Mouse (Mus musculus) megakaryocyte, embryonic 14.5 days (primary cell): ENCODE results near the gene Ttn. TPM values are rescaled to one million over a fixed set of nuclear protein-coding genes. Genes with fewer than 3 reads are reported as not detected.

Source experiments
- H3K27me3 ChIP-seq: replicated peaks from 2 replicates; pipeline ENCODE3; 2012; ENCODE audit warnings: inconsistent platforms
- H3K36me3 ChIP-seq: replicated peaks from 2 replicates; pipeline ENCODE3; 2012; ENCODE audit warnings: low read length, inconsistent platforms, mixed read lengths
- H3K4me1 ChIP-seq: 2 replicates; pipeline ENCODE4 v1.6.1; 2012; ENCODE audit warnings: inconsistent platforms
- H3K4me3 ChIP-seq: replicated peaks from 2 replicates; pipeline ENCODE3; 2012; ENCODE audit warnings: moderate library complexity, mild to moderate bottlenecking, inconsistent platforms
- H3K9me3 ChIP-seq: 2 replicates; pipeline ENCODE4 v1.6.1; 2012; ENCODE audit warnings: inconsistent platforms
- FLI1 ChIP-seq: IDR thresholded peaks from 2 replicates; pipeline ENCODE4 v1.6.1; 2012; ENCODE audit warnings: low read length, inconsistent platforms, mixed read lengths
- GATA1 ChIP-seq: IDR thresholded peaks from 3 replicates; pipeline ENCODE4 v1.6.1; 2012; ENCODE audit warnings: mixed read lengths, low read length, inconsistent platforms, borderline replicate concordance
- polyA plus RNA-seq: library from polyadenylated mRNA; stranded (reverse); fragments of >175 nt; gene quantifications from 2 replicates; pipeline ENCODE4 v1.2.3, GENCODE M21; 2012; ENCODE audit warnings: low replicate concordance; ENCODE audit not compliant: insufficient read depth

Gene Ttn
- polyA plus RNA-seq, 1 experiment: not detected

DNA sequence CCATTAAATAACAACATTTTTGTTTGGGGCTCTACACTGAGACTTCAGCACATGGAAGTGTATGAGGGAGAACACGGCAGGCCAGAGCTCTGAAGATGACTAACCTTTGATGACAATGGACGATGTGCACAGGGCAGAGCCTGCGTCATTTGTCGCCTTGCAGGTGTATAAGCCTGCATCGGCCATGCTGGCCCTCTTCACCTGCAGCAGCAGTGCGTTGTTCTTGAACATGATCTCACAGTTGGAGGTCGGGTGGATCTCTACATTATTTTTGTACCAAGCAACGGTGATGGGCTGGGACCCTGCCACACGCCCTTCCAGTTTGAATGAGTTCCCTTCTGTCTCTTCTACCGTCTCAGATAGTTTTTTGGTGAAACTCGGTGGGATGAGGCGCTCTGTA lies 106.8 kb downstream of the Ttn start:
- H3K4me3 ChIP-seq: peak overlapping the region; percentile 56
- no peak for TF ChIP-seq FLI1
- no peak for TF ChIP-seq GATA1
- no peaks in the 10 kb centered on the region for H3K36me3 ChIP-seq
- H3K4me1 ChIP-seq: no peaks in the 10 kb centered on the region
- peaks cover 47% of the 10 kb centered on the region for H3K9me3 ChIP-seq
- no peaks in the 10 kb centered on the region for H3K27me3 ChIP-seq

DNA sequence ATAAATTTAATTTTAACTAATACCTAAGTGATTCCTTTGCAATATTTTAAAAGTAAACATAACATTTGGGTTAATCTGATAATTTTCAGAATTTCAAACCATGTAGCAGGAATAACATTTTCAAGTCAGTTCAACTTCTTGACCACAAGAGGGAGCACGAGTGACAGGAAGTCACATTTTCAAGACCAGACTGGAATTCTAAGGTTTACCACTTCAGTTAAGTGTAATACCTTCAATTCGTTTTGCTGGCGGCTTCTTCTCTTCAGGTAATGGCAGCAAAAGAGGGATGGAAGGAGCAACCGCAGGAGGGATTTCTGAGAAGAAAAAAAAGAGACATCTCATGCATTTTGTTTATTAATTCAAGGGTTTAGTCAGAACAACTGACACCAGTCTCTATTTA lies 115.4 kb downstream of the Ttn start:
- no peak overlapping the region for H3K4me3 ChIP-seq
- H3K36me3 ChIP-seq: no peaks in the 10 kb centered on the region
- no peaks in the 10 kb centered on the region for H3K4me1 ChIP-seq
- H3K27me3 ChIP-seq: no peaks in the 10 kb centered on the region
- peaks cover 5% of the 10 kb centered on the region; the same call in 1 of the 2 replicates for H3K9me3 ChIP-seq
- TF ChIP-seq FLI1 (no peak), GATA1 (no peak)

DNA sequence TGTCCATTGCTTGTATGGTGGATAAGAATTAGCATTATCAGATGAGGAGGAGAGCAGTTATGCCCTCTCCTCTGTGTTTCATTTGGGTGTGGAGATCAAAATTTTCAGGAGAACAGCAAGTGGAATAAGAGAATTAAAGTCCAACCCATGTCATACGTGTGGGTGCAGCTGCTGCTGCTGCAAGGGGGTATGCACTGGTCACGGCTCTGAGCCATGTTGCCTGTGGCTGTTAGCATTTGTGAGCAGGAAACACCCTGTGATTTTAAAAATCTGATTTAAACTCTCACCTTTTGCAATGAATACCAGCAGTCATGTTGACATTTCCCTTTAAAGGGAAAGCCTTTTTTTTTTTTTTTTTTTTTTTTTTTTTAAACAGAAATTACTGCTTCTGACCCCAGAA lies 116.8 kb downstream of the Ttn start:
- Histone ChIP-seq H3K36me3 (no peaks in the 10 kb centered on the region), H3K4me1 (no peaks in the 10 kb centered on the region)
- TF ChIP-seq FLI1 (no peak), GATA1 (no peak)

DNA sequence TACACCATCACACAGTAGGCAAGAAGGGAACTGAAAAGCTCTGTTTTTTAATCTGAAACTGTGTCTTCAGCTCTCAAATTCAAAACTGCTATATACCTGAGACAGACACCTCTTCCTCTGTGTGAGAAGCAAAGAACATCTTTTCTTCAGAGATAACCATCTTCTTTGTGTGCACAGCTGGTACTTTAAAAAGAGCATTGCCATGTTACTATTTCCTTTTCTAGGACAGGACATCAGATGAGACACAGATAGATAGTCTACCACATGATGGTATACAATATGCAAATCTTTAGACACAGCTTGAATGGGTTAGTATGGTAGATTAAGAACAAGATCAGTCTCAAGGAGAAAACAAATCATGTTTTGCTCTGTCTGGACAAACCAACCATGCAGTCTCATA lies 121.0 kb downstream of the Ttn start:
- Histone ChIP-seq H3K4me1 (no peaks in the 10 kb centered on the region), H3K9me3 (0 out of 2 replicates have a peak, but pooled peaks cover 2% of the 10 kb centered on the region), H3K36me3 (no peaks in the 10 kb centered on the region), H3K4me3 (no peak overlapping the region), H3K27me3 (no peaks in the 10 kb centered on the region)
- TF ChIP-seq FLI1: no peak
- no peak for TF ChIP-seq GATA1

More for the DNA sequence above, 116.8 kb downstream of the Ttn start:
- H3K27me3 ChIP-seq: no peaks in the 10 kb centered on the region
- no peak overlapping the region for H3K4me3 ChIP-seq
- peaks cover 4% of the 10 kb centered on the region; the same call in 1 of the 2 replicates for H3K9me3 ChIP-seq

DNA sequence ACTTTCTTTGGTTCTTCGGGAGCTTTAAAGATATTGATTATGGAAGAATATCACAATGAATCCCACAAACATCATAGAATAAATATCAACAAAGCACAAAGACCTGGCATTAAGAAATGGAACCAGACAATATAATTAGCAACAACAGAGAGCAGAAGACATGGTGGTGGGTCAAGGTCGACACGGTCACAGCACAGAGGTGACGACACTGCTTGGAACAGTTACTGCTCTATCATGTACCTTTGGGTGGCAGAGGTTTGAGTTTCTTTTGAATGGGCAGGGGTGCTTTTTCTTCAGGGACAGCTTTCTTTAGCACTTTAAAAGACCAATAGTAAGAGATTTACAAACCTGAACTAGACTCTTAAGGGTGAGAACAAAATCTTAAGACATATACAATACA lies 132.3 kb downstream of the Ttn start:
- no peaks in the 10 kb centered on the region for H3K36me3 ChIP-seq
- H3K9me3 ChIP-seq: no peaks in the 10 kb centered on the region
- H3K4me1 ChIP-seq: no peaks in the 10 kb centered on the region
- TF ChIP-seq GATA1: no peak
- TF ChIP-seq FLI1: no peak
- H3K27me3 ChIP-seq: no peaks in the 10 kb centered on the region
- H3K4me3 ChIP-seq: no peak overlapping the region

DNA sequence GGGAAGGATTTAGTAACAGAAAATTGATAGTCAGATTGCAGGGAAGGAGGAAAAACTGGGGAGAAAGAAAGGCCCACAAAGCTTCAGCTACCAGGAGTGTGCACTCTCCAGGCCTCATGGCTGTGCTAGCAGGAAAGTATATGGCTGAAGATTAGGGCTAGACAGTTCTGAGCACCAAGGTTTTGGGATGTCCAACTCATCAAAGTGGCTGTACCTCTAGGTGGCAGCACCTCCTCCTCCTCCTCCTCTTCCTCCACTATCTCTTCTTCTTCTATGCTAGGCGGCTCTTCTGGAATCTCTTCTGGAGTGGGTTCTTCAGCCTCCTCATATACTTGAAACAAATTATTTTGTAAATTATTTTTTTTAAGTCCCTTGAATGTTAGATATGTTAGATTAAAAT lies 139.2 kb downstream of the Ttn start:
- Histone ChIP-seq H3K9me3 (no peaks in the 10 kb centered on the region), H3K4me3 (no peak overlapping the region), H3K36me3 (no peaks in the 10 kb centered on the region), H3K4me1 (no peaks in the 10 kb centered on the region), H3K27me3 (no peaks in the 10 kb centered on the region)
- TF ChIP-seq FLI1: no peak
- no peak for TF ChIP-seq GATA1

DNA sequence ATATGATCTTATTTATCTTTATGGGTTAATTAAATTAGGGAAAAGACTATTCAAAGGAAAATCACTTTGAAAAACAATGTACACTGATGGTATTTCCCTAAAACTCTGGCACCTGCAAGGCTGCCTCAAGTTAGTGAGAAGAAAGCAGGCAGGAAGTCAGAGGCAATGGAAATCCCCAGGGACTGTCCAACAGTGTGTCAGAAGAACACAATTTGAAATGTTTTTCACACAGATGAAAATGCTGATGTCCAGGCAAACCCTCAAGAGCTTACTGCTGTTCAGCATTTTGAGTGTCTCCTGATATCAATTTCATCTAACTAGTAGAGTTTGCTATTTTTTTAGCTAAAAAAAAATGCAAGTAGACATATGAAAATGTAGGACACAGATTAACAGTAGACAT lies 161.9 kb downstream of the Ttn start:
- Histone ChIP-seq H3K27me3 (no peaks in the 10 kb centered on the region), H3K9me3 (no peaks in the 10 kb centered on the region), H3K36me3 (no peaks in the 10 kb centered on the region), H3K4me3 (no peak overlapping the region), H3K4me1 (no peaks in the 10 kb centered on the region)
- TF ChIP-seq FLI1: no peak
- no peak for TF ChIP-seq GATA1

DNA sequence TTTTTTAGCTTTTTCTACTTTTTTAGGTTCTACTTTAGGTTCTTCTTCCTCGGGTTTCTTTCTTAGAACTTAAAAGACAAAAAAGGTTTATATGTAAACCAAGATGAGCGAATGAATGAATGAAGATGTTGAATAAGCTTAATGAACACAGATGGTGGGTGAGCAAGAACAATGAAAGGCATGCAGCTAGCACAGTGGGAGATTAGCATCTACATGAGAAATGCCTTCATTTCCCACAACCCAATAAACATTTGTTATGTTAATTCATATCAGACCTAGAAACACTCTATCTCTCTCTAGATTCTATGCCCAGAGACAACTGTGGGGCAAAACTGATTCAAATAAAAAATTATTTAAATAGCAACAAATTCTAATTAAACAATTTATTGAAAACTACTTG lies 164.6 kb downstream of the Ttn start:
- H3K9me3 ChIP-seq: no peaks in the 10 kb centered on the region

DNA sequence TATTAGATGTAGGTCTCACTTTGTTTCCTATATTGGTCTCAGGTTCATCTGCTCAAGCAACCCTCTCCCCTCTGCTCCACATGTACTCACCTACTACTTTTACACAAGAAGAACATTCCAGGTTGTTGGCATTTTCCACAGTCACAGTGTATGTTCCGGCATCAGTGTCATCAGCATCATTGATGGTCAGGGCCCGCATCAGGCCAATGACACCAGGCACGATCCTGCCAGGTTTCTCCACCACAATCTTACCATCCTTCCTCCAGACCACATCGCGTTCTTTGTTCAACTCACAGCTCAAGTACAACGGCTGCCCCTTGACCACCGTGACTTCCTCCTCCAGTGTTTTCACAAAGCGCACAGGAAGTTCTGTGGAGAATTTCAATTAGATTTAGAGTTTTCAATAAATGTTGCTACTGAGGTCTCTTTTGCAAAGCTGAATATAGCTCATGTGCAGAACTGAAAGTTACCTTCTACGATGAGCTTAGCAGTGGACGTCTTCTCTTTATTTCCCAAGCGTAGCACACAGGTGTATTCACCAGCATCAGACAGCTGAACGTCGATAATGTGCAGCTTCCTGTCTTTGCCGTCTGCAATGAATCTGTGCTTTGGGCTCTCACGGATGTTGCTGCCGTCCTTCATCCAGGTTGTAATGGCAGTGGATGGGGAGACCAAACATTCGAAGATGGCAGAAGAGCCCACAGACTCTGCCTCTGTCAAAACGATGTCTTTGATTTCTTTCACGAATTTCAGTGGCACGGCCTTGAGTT lies 168.1 kb downstream of the Ttn start:
- Histone ChIP-seq H3K4me1 (no peaks in the 10 kb centered on the region), H3K36me3 (no peaks in the 10 kb centered on the region), H3K27me3 (no peaks in the 10 kb centered on the region), H3K9me3 (peaks cover 18% of the 10 kb centered on the region), H3K4me3 (no peak overlapping the region)
- TF ChIP-seq FLI1 (no peak), GATA1 (no peak)

More for the DNA sequence above, 164.6 kb downstream of the Ttn start:
- Histone ChIP-seq H3K36me3 (no peaks in the 10 kb centered on the region), H3K27me3 (no peaks in the 10 kb centered on the region), H3K4me3 (no peak overlapping the region), H3K4me1 (no peaks in the 10 kb centered on the region)
- TF ChIP-seq FLI1: no peak
- no peak for TF ChIP-seq GATA1

DNA sequence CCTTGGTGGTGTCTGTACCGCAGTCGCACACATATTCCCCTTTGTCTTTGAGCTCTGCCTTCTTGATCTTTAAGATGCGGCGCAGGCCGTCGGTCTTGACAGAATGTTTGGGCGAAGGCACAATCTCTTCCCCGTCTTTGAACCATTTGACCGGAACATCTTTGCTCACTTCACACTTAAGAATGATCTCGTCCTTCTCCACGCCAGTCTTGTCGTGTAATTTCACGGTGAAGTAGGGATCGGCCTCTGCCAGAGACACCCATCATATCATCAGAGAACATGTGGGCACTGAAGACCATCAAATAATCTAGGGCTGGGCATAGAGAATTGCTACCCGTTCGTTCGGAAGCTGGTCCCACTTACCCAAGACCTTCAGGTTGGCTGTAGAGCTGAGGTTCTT lies 171.2 kb downstream of the Ttn start:
- peaks cover 28% of the 10 kb centered on the region for H3K9me3 ChIP-seq
- no peaks in the 10 kb centered on the region for H3K36me3 ChIP-seq
- H3K4me3 ChIP-seq: no peak overlapping the region
- H3K27me3 ChIP-seq: no peaks in the 10 kb centered on the region
- no peak for TF ChIP-seq FLI1
- TF ChIP-seq GATA1: no peak
- H3K4me1 ChIP-seq: no peaks in the 10 kb centered on the region
